Mouse (Mus musculus): ENCODE measurements around the gene Vcam1. TPM values are rescaled to one million over a fixed set of nuclear protein-coding genes. Genes with fewer than 3 reads are reported as not detected.

Gene Vcam1
- polyA plus RNA-seq, 2 experiments = 66.7 to 162 TPM

DNA sequence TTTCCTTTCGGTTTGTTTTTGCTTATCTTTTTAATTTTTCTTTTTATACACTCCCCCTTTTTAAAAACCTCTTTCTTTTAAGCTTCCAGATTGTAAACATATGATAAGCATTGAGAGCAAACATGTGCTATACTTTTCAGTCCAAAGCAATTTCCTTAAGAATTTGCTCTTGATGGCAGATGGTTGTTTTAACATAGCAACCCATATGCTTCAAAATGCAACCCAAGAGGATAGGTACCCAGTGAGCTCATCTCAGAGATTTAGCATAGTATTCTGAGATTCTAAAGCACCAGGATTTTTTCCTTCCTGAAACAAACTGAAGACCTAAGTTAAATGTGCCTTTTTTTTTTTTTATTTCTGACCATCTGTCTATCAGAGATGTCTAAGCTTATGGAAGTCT is 28.6 kb downstream of the Vcam1 start:
- 65% methylated on average over 1 of the region's 1 CpGs for WGBS
- no peak overlapping the region for H3K4me3 ChIP-seq (replicated peaks; ENCODE audit: low read length)
- H3K4me1 ChIP-seq (ENCODE audit: control insufficient read depth, insufficient read depth, low read length) = no peaks in the 10 kb centered on the region; the same call in 1 of the 2 replicates
- no peak overlapping the region for H3K27ac ChIP-seq (replicated peaks; ENCODE audit: low read depth, low read length)
- no peak overlapping the region for H3K4me2 ChIP-seq (replicated peaks; ENCODE audit: low read depth, low read length, severe bottlenecking)
- DNase-seq (ENCODE audit: low spot score) = no peak
- no peak for TF ChIP-seq POLR2A (IDR thresholded peaks at IDR 0.05; ENCODE audit: borderline replicate concordance, extremely low read depth, insufficient read depth, insufficient read length)
- no peaks in the 10 kb centered on the region for H3K27me3 ChIP-seq (ENCODE audit: control insufficient read depth, insufficient read depth, low read length)
- H3K36me3 ChIP-seq (ENCODE audit: control insufficient read depth, insufficient read depth, low read length) = no peaks in the 10 kb centered on the region
- H3K9me3 ChIP-seq (ENCODE audit: control insufficient read depth, low read length) = no peaks in the 10 kb centered on the region
- ATAC-seq (ENCODE audit: low FRiP score, low read depth) = no peak
- no peak overlapping the region for H3K9ac ChIP-seq (ENCODE audit: low read depth, low read length, severe bottlenecking)

DNA sequence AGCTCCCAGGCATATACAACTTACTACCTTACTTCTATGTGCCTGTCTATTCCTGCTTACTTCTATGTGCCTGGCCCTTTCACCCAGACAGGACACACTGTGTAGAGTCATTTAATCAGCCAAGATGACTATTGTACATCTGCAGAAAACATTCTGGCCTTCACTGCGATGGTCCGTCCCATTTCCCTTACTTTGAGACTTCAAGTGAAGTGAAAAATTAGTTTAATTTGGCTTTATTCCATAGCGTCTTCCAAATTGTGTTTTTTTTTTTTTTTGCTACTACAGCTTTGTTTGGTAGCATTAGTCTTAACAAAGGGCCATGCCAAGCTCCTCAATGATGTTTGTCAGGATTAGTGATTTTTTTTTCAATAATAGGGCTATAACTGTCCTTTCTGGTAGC is 33.6 kb downstream of the Vcam1 start:
- WGBS = 94% methylated on average over 3 of the region's 3 CpGs
- Histone ChIP-seq H3K36me3 (ENCODE audit: control insufficient read depth, insufficient read depth, low read length) (no peaks in the 10 kb centered on the region), H3K9me3 (ENCODE audit: control insufficient read depth, low read length) (no peaks in the 10 kb centered on the region), H3K4me1 (ENCODE audit: control insufficient read depth, insufficient read depth, low read length) (no peaks in the 10 kb centered on the region), H3K4me3 (replicated peaks; ENCODE audit: low read length) (no peak overlapping the region), H3K4me2 (replicated peaks; ENCODE audit: low read depth, low read length, severe bottlenecking) (no peak overlapping the region), H3K27me3 (ENCODE audit: control insufficient read depth, insufficient read depth, low read length) (no peaks in the 10 kb centered on the region), H3K9ac (ENCODE audit: low read depth, low read length, severe bottlenecking) (no peak overlapping the region), H3K27ac (replicated peaks; ENCODE audit: low read depth, low read length) (no peak overlapping the region)
- ATAC-seq (ENCODE audit: low FRiP score, low read depth) = no peak
- no peak for DNase-seq (ENCODE audit: low spot score)
- no peak for TF ChIP-seq POLR2A (IDR thresholded peaks at IDR 0.05; ENCODE audit: borderline replicate concordance, extremely low read depth, insufficient read depth, insufficient read length)

GRCm38 (mm10) chr3:116095312-116095711 is 34.2 kb downstream of the Vcam1 start:
- no peaks in the 10 kb centered on the region for H3K36me3 ChIP-seq (ENCODE audit: control insufficient read depth, insufficient read depth, low read length)
- H3K9me3 ChIP-seq (ENCODE audit: control insufficient read depth, low read length) = no peaks in the 10 kb centered on the region
- H3K27me3 ChIP-seq (ENCODE audit: control insufficient read depth, insufficient read depth, low read length) = no peaks in the 10 kb centered on the region
- H3K4me2 ChIP-seq (replicated peaks; ENCODE audit: low read depth, low read length, severe bottlenecking) = no peak overlapping the region
- no peak overlapping the region for H3K9ac ChIP-seq (ENCODE audit: low read depth, low read length, severe bottlenecking)
- ATAC-seq (ENCODE audit: low FRiP score, low read depth) = no peak
- DNase-seq (ENCODE audit: low spot score) = no peak
- no peak overlapping the region for H3K27ac ChIP-seq (replicated peaks; ENCODE audit: low read depth, low read length)
- H3K4me1 ChIP-seq (ENCODE audit: control insufficient read depth, insufficient read depth, low read length) = no peaks in the 10 kb centered on the region
- 82% methylated on average over 4 of the region's 4 CpGs for WGBS
- no peak for TF ChIP-seq POLR2A (IDR thresholded peaks at IDR 0.05; ENCODE audit: borderline replicate concordance, extremely low read depth, insufficient read depth, insufficient read length)
- no peak overlapping the region for H3K4me3 ChIP-seq (replicated peaks; ENCODE audit: low read length)

DNA sequence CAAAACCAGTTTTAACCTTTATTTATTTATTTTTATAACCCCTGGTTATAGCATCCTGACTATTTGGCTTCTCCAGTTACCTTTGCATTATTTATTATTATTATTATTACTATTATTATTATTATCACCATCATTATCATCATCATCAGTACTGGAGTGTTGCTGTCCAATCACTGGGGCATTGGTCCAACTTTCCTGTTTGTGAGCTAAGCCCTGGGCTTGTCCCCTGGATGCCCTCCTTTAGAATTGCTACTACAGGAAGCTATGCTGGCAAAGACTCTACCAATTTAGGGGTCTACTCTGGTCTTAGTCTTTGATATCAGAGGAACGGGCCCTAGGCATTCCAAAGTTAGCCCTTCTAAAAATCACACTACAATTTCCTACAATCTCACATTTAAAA is 34.6 kb downstream of the Vcam1 start:
- H3K9ac ChIP-seq (ENCODE audit: low read depth, low read length, severe bottlenecking) = no peak overlapping the region

GRCm38 (mm10) chr3:116094288-116094687 is 35.2 kb downstream of the Vcam1 start:
- no peak for TF ChIP-seq POLR2A (IDR thresholded peaks at IDR 0.05; ENCODE audit: borderline replicate concordance, extremely low read depth, insufficient read depth, insufficient read length)
- no peak for ATAC-seq (ENCODE audit: low FRiP score, low read depth)
- H3K27ac ChIP-seq (replicated peaks; ENCODE audit: low read depth, low read length) = no peak overlapping the region
- no peaks in the 10 kb centered on the region for H3K36me3 ChIP-seq (ENCODE audit: control insufficient read depth, insufficient read depth, low read length)
- no peak overlapping the region for H3K9ac ChIP-seq (ENCODE audit: low read depth, low read length, severe bottlenecking)
- DNase-seq (ENCODE audit: low spot score) = no peak
- H3K4me1 ChIP-seq (ENCODE audit: control insufficient read depth, insufficient read depth, low read length) = no peaks in the 10 kb centered on the region
- WGBS = 95% methylated on average over 2 of the region's 2 CpGs
- H3K27me3 ChIP-seq (ENCODE audit: control insufficient read depth, insufficient read depth, low read length) = no peaks in the 10 kb centered on the region
- no peak overlapping the region for H3K4me2 ChIP-seq (replicated peaks; ENCODE audit: low read depth, low read length, severe bottlenecking)
- no peak overlapping the region for H3K4me3 ChIP-seq (replicated peaks; ENCODE audit: low read length)
- no peaks in the 10 kb centered on the region for H3K9me3 ChIP-seq (ENCODE audit: control insufficient read depth, low read length)

More for the DNA sequence above, 34.6 kb downstream of the Vcam1 start:
- Histone ChIP-seq H3K36me3 (ENCODE audit: control insufficient read depth, insufficient read depth, low read length) (no peaks in the 10 kb centered on the region), H3K9me3 (ENCODE audit: control insufficient read depth, low read length) (no peaks in the 10 kb centered on the region), H3K27me3 (ENCODE audit: control insufficient read depth, insufficient read depth, low read length) (no peaks in the 10 kb centered on the region), H3K27ac (replicated peaks; ENCODE audit: low read depth, low read length) (no peak overlapping the region), H3K4me2 (replicated peaks; ENCODE audit: low read depth, low read length, severe bottlenecking) (no peak overlapping the region), H3K4me3 (replicated peaks; ENCODE audit: low read length) (no peak overlapping the region), H3K4me1 (ENCODE audit: control insufficient read depth, insufficient read depth, low read length) (no peaks in the 10 kb centered on the region)
- WGBS = 66% methylated on average over 1 of the region's 1 CpGs
- ATAC-seq (ENCODE audit: low FRiP score, low read depth) (no peak), DNase-seq (ENCODE audit: low spot score) (no peak)
- no peak for TF ChIP-seq POLR2A (IDR thresholded peaks at IDR 0.05; ENCODE audit: borderline replicate concordance, extremely low read depth, insufficient read depth, insufficient read length)

- ATAC-seq (ENCODE audit: low FRiP score, low read depth) (no peak), DNase-seq (ENCODE audit: low spot score) (peak; percentile 44)
- Histone ChIP-seq H3K9ac (ENCODE audit: low read depth, low read length, severe bottlenecking) (no peak overlapping the region), H3K36me3 (ENCODE audit: control insufficient read depth, insufficient read depth, low read length) (no peaks in the 10 kb centered on the region), H3K4me1 (ENCODE audit: control insufficient read depth, insufficient read depth, low read length) (no peaks in the 10 kb centered on the region), H3K27me3 (ENCODE audit: control insufficient read depth, insufficient read depth, low read length) (no peaks in the 10 kb centered on the region), H3K9me3 (ENCODE audit: control insufficient read depth, low read length) (peaks cover 6% of the 10 kb centered on the region), H3K4me2 (replicated peaks; ENCODE audit: low read depth, low read length, severe bottlenecking) (no peak overlapping the region), H3K27ac (replicated peaks; ENCODE audit: low read depth, low read length) (no peak overlapping the region), H3K4me3 (replicated peaks; ENCODE audit: low read length) (no peak overlapping the region)
- 68% methylated on average over 3 of the region's 3 CpGs for WGBS
- TF ChIP-seq POLR2A (IDR thresholded peaks at IDR 0.05; ENCODE audit: borderline replicate concordance, extremely low read depth, insufficient read depth, insufficient read length) = no peak
Measured at GRCm38 (mm10) chr3:116092547-116092946, 36.9 kb downstream of the Vcam1 start.

Measured in limb, embryonic 14.5 days (tissue).